Mouse (Mus musculus) limb, embryonic 13.5 days (tissue): Measurements from ENCODE around the gene Fam133b. TPM values are rescaled to one million over a fixed set of nuclear protein-coding genes. Genes with fewer than 3 reads are reported as not detected.
A peak's percentile ranks its signal among the peaks of the same experiment; 100 is the strongest.
"Not testable (repeated sequence)": the region's sequence is repeated elsewhere in the genome, so short reads cannot be mapped to it uniquely, and the experiment has no call there.

Experiments used
- ATAC-seq: fragments of 200-750 bp; cut with Nextera tagmentation; 2 replicates; pipeline ENCODE4 v1.8.0; 2017; ENCODE audit warnings: low read depth, moderate number of reproducible peaks, moderate TSS enrichment; ENCODE audit not compliant: low FRiP score
- H3K27ac ChIP-seq: fragments of 300-500 bp; sonication (generic); 2 replicates; pipeline ENCODE4 v1.5.1; 2015; ENCODE audit warnings: inconsistent platforms, mild to moderate bottlenecking, moderate library complexity
- H3K27me3 ChIP-seq: fragments of 300-500 bp; sonication (generic); 2 replicates; pipeline ENCODE4 v1.6.1; 2015; ENCODE audit warnings: mild to moderate bottlenecking, inconsistent platforms
- H3K36me3 ChIP-seq: fragments of 300-500 bp; sonication (generic); 2 replicates; pipeline ENCODE4 v1.6.1; 2015; ENCODE audit warnings: inconsistent platforms, mild to moderate bottlenecking, moderate library complexity
- H3K4me1 ChIP-seq: fragments of 300-500 bp; sonication (generic); 2 replicates; pipeline ENCODE4 v1.6.1; 2015; ENCODE audit warnings: inconsistent platforms
- H3K4me2 ChIP-seq: fragments of 300-500 bp; sonication (generic); replicated peaks from 2 replicates; pipeline ENCODE4 v1.6.1; 2015; ENCODE audit warnings: inconsistent platforms, mild to moderate bottlenecking, moderate library complexity
- H3K4me3 ChIP-seq: fragments of 300-500 bp; sonication (generic); 2 replicates; pipeline ENCODE4 v1.5.1; 2015; ENCODE audit warnings: moderate library complexity, mild to moderate bottlenecking, inconsistent platforms
- H3K9ac ChIP-seq: fragments of 300-500 bp; sonication (generic); 2 replicates; pipeline ENCODE4 v1.6.1; 2015; ENCODE audit warnings: mild to moderate bottlenecking, inconsistent platforms
- H3K9me3 ChIP-seq: fragments of 300-500 bp; sonication (generic); 2 replicates; pipeline ENCODE4 v1.6.1; 2016; ENCODE audit warnings: inconsistent platforms
- WGBS: fragments of 180-500 bp; shearing (Covaris S2); methylation state at CpG from one replicate; pipeline ENCODE4 v1.1.7; 2015; 5-methylcytosine and 5-hydroxymethylcytosine counted together
- polyA plus RNA-seq: library from polyadenylated mRNA; unstranded; fragments of >200 nt; fragmentation: Nextera tagmentation; extraction: Ambion mirVana; gene quantifications from 2 replicates; pipeline ENCODE4 v1.2.1, GENCODE M21; 2015

Fam133b gene
- polyA plus RNA-seq, 1 experiment from 2014 or later: 34.1 TPM

GRCm38 (mm10) chr5:3577939-3578338 is 34.3 kb downstream of the Fam133b start:
- peaks cover 3% of the 10 kb centered on the region for H3K9me3 ChIP-seq
- H3K36me3 ChIP-seq: peaks cover 94% of the 10 kb centered on the region
- H3K4me3 ChIP-seq: no peak overlapping the region
- WGBS: 97% methylated on average over 2 of the region's 2 CpGs
- no peaks in the 10 kb centered on the region for H3K27me3 ChIP-seq
- no peak for ATAC-seq
- H3K4me2 ChIP-seq: no peak overlapping the region
- no peak overlapping the region for H3K9ac ChIP-seq
- H3K27ac ChIP-seq: no peak overlapping the region
- no peaks in the 10 kb centered on the region for H3K4me1 ChIP-seq

- Histone ChIP-seq H3K9ac (no peak overlapping the region), H3K36me3 (peaks cover 93% of the 10 kb centered on the region)
- 92% methylated on average over 7 of the region's 7 CpGs for WGBS
Observed at GRCm38 (mm10) chr5:3579066-3579465, 35.4 kb downstream of the Fam133b start.

GRCm38 (mm10) chr5:3595693-3596398 is 52.2 kb downstream of the Fam133b start, which contains the start of gene Pex1:
Gene Pex1, plus strand, starts transcription at chr5:3596066.
- peaks cover 16% of the 10 kb centered on the region for H3K4me1 ChIP-seq
- no peaks in the 10 kb centered on the region for H3K27me3 ChIP-seq
- peak; percentile 97 for ATAC-seq
- H3K9me3 ChIP-seq: no peaks in the 10 kb centered on the region
- peak within 1 kb of the TSS; percentile 83 for H3K4me3 ChIP-seq
- H3K36me3 ChIP-seq: peaks cover 14% of the 10 kb centered on the region
- H3K27ac ChIP-seq: peak within 1 kb of the TSS; percentile 58; the same call in 1 of the 2 replicates
- WGBS: under 1% methylated on average over 49 of the region's 50 CpGs
- H3K4me2 ChIP-seq: peak within 1 kb of the TSS; percentile 89
- peak within 1 kb of the TSS; percentile 79 for H3K9ac ChIP-seq

More at GRCm38 (mm10) chr5:3579066-3579465, 35.4 kb downstream of the Fam133b start:
- H3K4me1 ChIP-seq: no peaks in the 10 kb centered on the region
- no peak overlapping the region for H3K27ac ChIP-seq
- H3K4me2 ChIP-seq: no peak overlapping the region
- H3K4me3 ChIP-seq: no peak overlapping the region
- ATAC-seq: no peak
- no peaks in the 10 kb centered on the region for H3K27me3 ChIP-seq
- H3K9me3 ChIP-seq: peaks cover 3% of the 10 kb centered on the region

GRCm38 (mm10) chr5:3596399-3596766 is 52.8 kb downstream of the Fam133b start, which contains the start of gene Rbm48:
Gene Rbm48, minus strand, starts transcription at chr5:3596585.
- Histone ChIP-seq H3K36me3 (peaks cover 9% of the 10 kb centered on the region), H3K27me3 (no peaks in the 10 kb centered on the region), H3K27ac (peak within 1 kb of the TSS; percentile 58; the same call in 1 of the 2 replicates), H3K9me3 (no peaks in the 10 kb centered on the region), H3K9ac (peak within 1 kb of the TSS; percentile 79), H3K4me2 (peak within 1 kb of the TSS; percentile 89), H3K4me3 (peak within 1 kb of the TSS; percentile 83), H3K4me1 (peaks cover 16% of the 10 kb centered on the region)
- peak; percentile 86 for ATAC-seq
- 0% methylated on average over 31 of the region's 31 CpGs for WGBS

- Histone ChIP-seq H3K4me3 (peak overlapping the region; percentile 83), H3K27me3 (no peaks in the 10 kb centered on the region), H3K36me3 (0 out of 2 replicates have a peak, but pooled peaks cover 1% of the 10 kb centered on the region), H3K4me2 (peak overlapping the region; percentile 89), H3K9me3 (no peaks in the 10 kb centered on the region), H3K27ac (no peak overlapping the region), H3K4me1 (peaks cover 16% of the 10 kb centered on the region), H3K9ac (peak overlapping the region; percentile 79; the same call in 1 of the 2 replicates)
- ATAC-seq: no peak
Observed at GRCm38 (mm10) chr5:3597171-3597570, 53.5 kb downstream of the Fam133b start.

GRCm38 (mm10) chr5:3598766-3599165 is 55.1 kb downstream of the Fam133b start:
- no peak overlapping the region for H3K9ac ChIP-seq
- H3K36me3 ChIP-seq: peaks cover 1% of the 10 kb centered on the region; the same call in 1 of the 2 replicates
- H3K4me1 ChIP-seq: peaks cover 16% of the 10 kb centered on the region
- ATAC-seq: no peak
- no peaks in the 10 kb centered on the region for H3K9me3 ChIP-seq
- no peak overlapping the region for H3K4me2 ChIP-seq
- WGBS: 88% methylated on average over 5 of the region's 5 CpGs
- H3K27ac ChIP-seq: no peak overlapping the region
- no peaks in the 10 kb centered on the region for H3K27me3 ChIP-seq
- H3K4me3 ChIP-seq: no peak overlapping the region

GRCm38 (mm10) chr5:3600298-3600697 is 56.7 kb downstream of the Fam133b start:
- ATAC-seq: no peak
- no peak overlapping the region for H3K4me3 ChIP-seq
- no peak overlapping the region for H3K4me2 ChIP-seq
- no peaks in the 10 kb centered on the region for H3K27me3 ChIP-seq
- no peak overlapping the region for H3K9ac ChIP-seq
- peaks cover 6% of the 10 kb centered on the region for H3K4me1 ChIP-seq
- H3K27ac ChIP-seq: no peak overlapping the region
- H3K36me3 ChIP-seq: peaks cover 12% of the 10 kb centered on the region
- WGBS: 77% methylated on average over 1 of the region's 1 CpGs
- no peaks in the 10 kb centered on the region for H3K9me3 ChIP-seq

GRCm38 (mm10) chr5:3600790-3601189 is 57.2 kb downstream of the Fam133b start:
- Histone ChIP-seq H3K9me3 (no peaks in the 10 kb centered on the region), H3K27ac (no peak overlapping the region), H3K27me3 (no peaks in the 10 kb centered on the region), H3K4me2 (no peak overlapping the region), H3K36me3 (peaks cover 17% of the 10 kb centered on the region), H3K4me3 (no peak overlapping the region), H3K9ac (no peak overlapping the region), H3K4me1 (peaks cover 5% of the 10 kb centered on the region; the same call in 1 of the 2 replicates)
- no peak for ATAC-seq
- WGBS: 90% methylated on average over 3 of the region's 3 CpGs

GRCm38 (mm10) chr5:3607114-3607513 is 63.5 kb downstream of the Fam133b start:
- peaks cover 3% of the 10 kb centered on the region; the same call in 1 of the 2 replicates for H3K9me3 ChIP-seq
- no peak overlapping the region for H3K4me3 ChIP-seq
- H3K36me3 ChIP-seq: peaks cover 54% of the 10 kb centered on the region
- H3K9ac ChIP-seq: no peak overlapping the region
- ATAC-seq: no peak
- no peak overlapping the region for H3K27ac ChIP-seq
- H3K4me1 ChIP-seq: no peaks in the 10 kb centered on the region
- no peak overlapping the region for H3K4me2 ChIP-seq
- H3K27me3 ChIP-seq: no peaks in the 10 kb centered on the region
- WGBS: 93% methylated on average over 9 of the region's 9 CpGs

- Histone ChIP-seq H3K4me3 (no peak overlapping the region), H3K9me3 (peaks cover 5% of the 10 kb centered on the region; the same call in 1 of the 2 replicates)
- 95% methylated on average over 7 of the region's 7 CpGs for WGBS
Observed at GRCm38 (mm10) chr5:3609241-3609640, 65.6 kb downstream of the Fam133b start.

GRCm38 (mm10) chr5:3611835-3612234 is 68.2 kb downstream of the Fam133b start:
- not testable (repeated sequence) for H3K4me2 ChIP-seq, H3K4me3 ChIP-seq, H3K9ac ChIP-seq, H3K9me3 ChIP-seq, H3K27ac ChIP-seq, H3K4me1 ChIP-seq, H3K27me3 ChIP-seq, ATAC-seq
- WGBS: 87% methylated on average over 2 of the region's 2 CpGs
- H3K36me3 ChIP-seq: peaks cover 58% of the 10 kb centered on the region

More at GRCm38 (mm10) chr5:3609241-3609640, 65.6 kb downstream of the Fam133b start:
- Histone ChIP-seq H3K4me1 (no peaks in the 10 kb centered on the region), H3K36me3 (peaks cover 57% of the 10 kb centered on the region), H3K27me3 (no peaks in the 10 kb centered on the region), H3K27ac (no peak overlapping the region), H3K4me2 (no peak overlapping the region), H3K9ac (no peak overlapping the region)
- ATAC-seq: no peak
